Mouse (Mus musculus): Measurements from ENCODE around the gene Rgs9. TPM values are rescaled to one million over a fixed set of nuclear protein-coding genes. Genes with fewer than 3 reads are reported as not detected.

Gene Rgs9
- polyA plus RNA-seq, 1 experiment from 2014 or later: 3.3 TPM

GRCm38 (mm10) chr11:109258941-109259910 is 38.7 kb downstream of the Rgs9 start:
- Histone ChIP-seq H3K27ac (no peak overlapping the region), H3K9me3 (replicated peaks) (no peaks in the 10 kb centered on the region), H3K4me2 (replicated peaks) (no peak overlapping the region), H3K27me3 (no peaks in the 10 kb centered on the region), H3K9ac (no peak overlapping the region), H3K4me3 (no peak overlapping the region), H3K36me3 (no peaks in the 10 kb centered on the region), H3K4me1 (no peaks in the 10 kb centered on the region)
- 87% methylated on average over 32 of the region's 32 CpGs for WGBS
- no peak for ATAC-seq (ENCODE audit: low FRiP score)

GRCm38 (mm10) chr11:109257824-109258223 is 40.1 kb downstream of the Rgs9 start:
- Histone ChIP-seq H3K9ac (no peak overlapping the region), H3K4me2 (replicated peaks) (no peak overlapping the region), H3K4me1 (no peaks in the 10 kb centered on the region), H3K27ac (no peak overlapping the region), H3K4me3 (no peak overlapping the region), H3K36me3 (no peaks in the 10 kb centered on the region), H3K27me3 (no peaks in the 10 kb centered on the region), H3K9me3 (replicated peaks) (no peaks in the 10 kb centered on the region)
- no peak for ATAC-seq (ENCODE audit: low FRiP score)
- WGBS: 96% methylated on average over 2 of the region's 2 CpGs

GRCm38 (mm10) chr11:109255022-109255421 is 42.9 kb downstream of the Rgs9 start:
- Histone ChIP-seq H3K4me1 (no peaks in the 10 kb centered on the region), H3K9me3 (replicated peaks) (no peaks in the 10 kb centered on the region), H3K27ac (no peak overlapping the region), H3K9ac (no peak overlapping the region), H3K36me3 (no peaks in the 10 kb centered on the region), H3K4me2 (replicated peaks) (no peak overlapping the region), H3K27me3 (no peaks in the 10 kb centered on the region), H3K4me3 (no peak overlapping the region)
- ATAC-seq (ENCODE audit: low FRiP score): no peak
- WGBS: 61% methylated on average over 4 of the region's 4 CpGs

DNA sequence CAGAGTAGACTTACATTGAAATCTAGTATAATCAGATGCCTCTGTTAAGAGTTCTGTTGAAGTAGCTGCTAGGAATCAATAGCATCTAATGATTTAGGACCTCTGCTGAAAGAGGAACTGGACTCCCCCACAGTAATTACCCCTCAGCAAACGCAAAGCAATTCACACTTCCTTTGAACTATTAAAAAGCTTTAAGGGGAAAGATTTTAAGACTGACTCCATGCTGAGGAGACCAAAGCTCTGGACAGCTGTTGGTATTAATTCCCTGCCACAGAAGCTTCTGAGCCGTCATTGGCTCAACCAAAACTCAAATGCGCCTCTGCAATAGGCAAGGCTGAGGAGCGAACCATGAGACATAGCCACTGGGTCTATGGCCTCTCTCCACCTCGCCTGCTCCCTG is 45.4 kb downstream of the Rgs9 start:
- Histone ChIP-seq H3K4me1 (no peaks in the 10 kb centered on the region), H3K27ac (no peak overlapping the region), H3K9ac (no peak overlapping the region), H3K9me3 (replicated peaks) (no peaks in the 10 kb centered on the region), H3K36me3 (no peaks in the 10 kb centered on the region), H3K27me3 (no peaks in the 10 kb centered on the region), H3K4me3 (no peak overlapping the region), H3K4me2 (replicated peaks) (no peak overlapping the region)
- WGBS: 76% methylated on average over 5 of the region's 5 CpGs
- no peak for ATAC-seq (ENCODE audit: low FRiP score)

- no peaks in the 10 kb centered on the region for H3K36me3 ChIP-seq
- no peaks in the 10 kb centered on the region for H3K9me3 ChIP-seq (replicated peaks)
- H3K4me3 ChIP-seq: no peak overlapping the region
- H3K27ac ChIP-seq: no peak overlapping the region
- no peak for ATAC-seq (ENCODE audit: low FRiP score)
- no peak overlapping the region for H3K9ac ChIP-seq
- WGBS: 87% methylated on average over 4 of the region's 4 CpGs
- H3K27me3 ChIP-seq: no peaks in the 10 kb centered on the region
- H3K4me1 ChIP-seq: no peaks in the 10 kb centered on the region
- no peak overlapping the region for H3K4me2 ChIP-seq (replicated peaks)
Observed at GRCm38 (mm10) chr11:109250566-109250965, 47.4 kb downstream of the Rgs9 start.

DNA sequence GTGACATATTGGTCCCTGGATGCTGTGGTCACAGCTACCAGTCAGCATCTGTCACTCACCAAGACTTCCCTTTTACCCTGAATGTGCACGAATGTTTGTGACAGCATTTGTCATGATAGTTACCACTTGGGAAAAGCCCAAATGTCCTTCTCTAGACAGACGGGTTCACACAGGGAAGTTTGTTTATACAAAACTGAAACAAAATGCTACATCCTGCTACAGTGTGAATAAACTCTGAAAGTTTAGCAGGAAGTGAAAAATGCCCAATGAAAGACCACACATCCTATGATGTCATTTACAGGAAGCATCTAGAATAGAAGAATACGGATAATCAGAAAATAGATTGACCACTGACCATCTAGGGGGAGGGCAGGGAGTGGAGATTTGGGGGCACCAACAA is 51.0 kb downstream of the Rgs9 start:
- WGBS: 70% methylated on average over 3 of the region's 3 CpGs
- H3K27me3 ChIP-seq: peaks cover 3% of the 10 kb centered on the region; the same call in 1 of the 2 replicates

DNA sequence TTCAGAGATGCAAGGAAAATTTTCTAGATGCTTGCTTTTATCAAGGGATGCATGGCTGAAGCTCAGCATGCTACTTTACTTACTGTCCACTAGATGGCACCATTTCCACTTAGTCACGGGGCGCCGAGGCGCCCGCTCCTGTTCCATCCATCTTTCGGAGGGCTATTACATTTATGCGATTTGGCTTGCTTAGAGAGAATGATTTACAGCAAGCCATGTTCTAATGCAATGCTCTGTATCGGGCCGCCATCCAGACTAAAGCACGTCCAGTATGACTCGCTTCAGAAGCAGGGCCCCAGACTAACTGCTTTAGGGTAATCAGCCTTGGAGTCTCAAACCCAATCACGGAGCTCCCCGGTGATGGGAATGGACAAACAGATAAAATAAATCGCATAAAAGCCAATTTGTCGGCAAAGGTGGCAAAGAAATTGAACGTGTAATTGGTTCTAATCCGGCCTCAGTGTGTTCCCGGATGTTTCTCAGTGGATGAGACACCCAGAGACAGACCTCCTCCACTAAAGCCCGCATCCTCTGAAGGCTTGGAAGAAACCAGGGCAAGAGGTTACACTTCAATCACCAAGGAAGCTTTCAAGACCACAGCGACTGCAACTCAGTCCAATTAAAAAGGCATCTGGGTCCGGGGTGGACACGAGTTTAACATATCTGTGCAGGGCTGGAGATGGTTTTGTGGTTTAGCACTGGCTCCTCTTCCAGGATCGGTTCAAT is 53.1 kb downstream of the Rgs9 start:
- Histone ChIP-seq H3K27ac (no peak overlapping the region), H3K9ac (no peak overlapping the region), H3K27me3 (peaks cover 3% of the 10 kb centered on the region; the same call in 1 of the 2 replicates), H3K4me1 (peaks cover 5% of the 10 kb centered on the region), H3K36me3 (no peaks in the 10 kb centered on the region), H3K4me2 (replicated peaks) (peak overlapping the region; percentile 47), H3K9me3 (replicated peaks) (no peaks in the 10 kb centered on the region), H3K4me3 (0 out of 2 replicates have a peak overlapping the region, but pooled peaks have one; percentile 4)
- 30% methylated on average over 23 of the region's 23 CpGs for WGBS
- ATAC-seq (ENCODE audit: low FRiP score): peak; percentile 83

More for the DNA sequence above, 51.0 kb downstream of the Rgs9 start:
- Histone ChIP-seq H3K4me3 (no peak overlapping the region), H3K36me3 (no peaks in the 10 kb centered on the region), H3K9me3 (replicated peaks) (no peaks in the 10 kb centered on the region), H3K4me1 (peaks cover 5% of the 10 kb centered on the region), H3K4me2 (replicated peaks) (no peak overlapping the region), H3K9ac (no peak overlapping the region), H3K27ac (no peak overlapping the region)
- ATAC-seq (ENCODE audit: low FRiP score): no peak

- no peak overlapping the region for H3K4me3 ChIP-seq
- H3K27ac ChIP-seq: no peak overlapping the region
- ATAC-seq (ENCODE audit: low FRiP score): no peak
- H3K4me1 ChIP-seq: peaks cover 7% of the 10 kb centered on the region
- H3K4me2 ChIP-seq (replicated peaks): no peak overlapping the region
- H3K36me3 ChIP-seq: no peaks in the 10 kb centered on the region
- H3K9me3 ChIP-seq (replicated peaks): no peaks in the 10 kb centered on the region
- no peak overlapping the region for H3K9ac ChIP-seq
- WGBS: 80% methylated on average over 4 of the region's 4 CpGs
- H3K27me3 ChIP-seq: peaks cover under 1% of the 10 kb centered on the region; the same call in 1 of the 2 replicates
Observed at GRCm38 (mm10) chr11:109240126-109240525, 57.8 kb downstream of the Rgs9 start.

GRCm38 (mm10) chr11:109238671-109239070 is 59.3 kb downstream of the Rgs9 start:
- Histone ChIP-seq H3K9me3 (replicated peaks) (no peaks in the 10 kb centered on the region), H3K4me3 (no peak overlapping the region), H3K9ac (no peak overlapping the region), H3K36me3 (no peaks in the 10 kb centered on the region), H3K4me1 (0 out of 2 replicates have a peak, but pooled peaks cover 2% of the 10 kb centered on the region), H3K27ac (no peak overlapping the region), H3K4me2 (replicated peaks) (no peak overlapping the region), H3K27me3 (no peaks in the 10 kb centered on the region)
- ATAC-seq (ENCODE audit: low FRiP score): no peak
- 80% methylated on average over 6 of the region's 6 CpGs for WGBS

DNA sequence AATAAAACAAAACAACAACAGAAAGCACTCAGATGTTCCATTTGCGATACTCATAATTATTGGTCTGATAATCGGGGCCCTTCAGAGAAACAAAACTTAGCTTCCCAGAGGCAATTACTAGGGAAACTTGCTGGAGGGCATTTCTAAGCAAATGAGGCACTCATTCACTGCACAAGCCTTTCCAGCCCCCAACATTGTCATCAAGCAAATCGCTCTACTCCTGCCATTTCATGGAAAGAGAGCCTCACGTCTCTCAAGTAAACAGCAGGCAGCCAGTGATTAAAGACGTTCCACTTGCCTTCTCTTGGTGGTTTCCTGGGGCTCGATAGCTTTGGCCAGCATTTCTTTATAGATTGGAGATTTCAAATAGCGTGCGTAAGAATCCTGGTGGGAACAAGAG is 60.1 kb downstream of the Rgs9 start:
- Histone ChIP-seq H3K27me3 (no peaks in the 10 kb centered on the region), H3K9ac (no peak overlapping the region), H3K36me3 (no peaks in the 10 kb centered on the region), H3K4me1 (0 out of 2 replicates have a peak, but pooled peaks cover 2% of the 10 kb centered on the region), H3K4me3 (no peak overlapping the region), H3K27ac (no peak overlapping the region), H3K4me2 (replicated peaks) (no peak overlapping the region), H3K9me3 (replicated peaks) (no peaks in the 10 kb centered on the region)
- no peak for ATAC-seq (ENCODE audit: low FRiP score)
- 46% methylated on average over 8 of the region's 8 CpGs for WGBS

- 79% methylated on average over 3 of the region's 3 CpGs for WGBS
- no peak overlapping the region for H3K4me2 ChIP-seq (replicated peaks)
- no peak for ATAC-seq (ENCODE audit: low FRiP score)
- no peak overlapping the region for H3K4me3 ChIP-seq
- no peak overlapping the region for H3K9ac ChIP-seq
- H3K4me1 ChIP-seq: 0 out of 2 replicates have a peak, but pooled peaks cover 2% of the 10 kb centered on the region
- H3K9me3 ChIP-seq (replicated peaks): no peaks in the 10 kb centered on the region
- no peaks in the 10 kb centered on the region for H3K36me3 ChIP-seq
- H3K27ac ChIP-seq: no peak overlapping the region
- no peaks in the 10 kb centered on the region for H3K27me3 ChIP-seq
Observed at GRCm38 (mm10) chr11:109233627-109234026, 64.3 kb downstream of the Rgs9 start.

GRCm38 (mm10) chr11:109232811-109233210 is 65.1 kb downstream of the Rgs9 start:
- Histone ChIP-seq H3K9ac (no peak overlapping the region), H3K4me2 (replicated peaks) (no peak overlapping the region), H3K4me1 (0 out of 2 replicates have a peak, but pooled peaks cover under 1% of the 10 kb centered on the region), H3K4me3 (no peak overlapping the region), H3K27me3 (no peaks in the 10 kb centered on the region), H3K36me3 (no peaks in the 10 kb centered on the region), H3K9me3 (replicated peaks) (no peaks in the 10 kb centered on the region), H3K27ac (no peak overlapping the region)
- ATAC-seq (ENCODE audit: low FRiP score): no peak
- 74% methylated on average over 6 of the region's 6 CpGs for WGBS

Data from hindbrain, embryonic 12.5 days (tissue).